Mouse (Mus musculus) embryonic facial prominence, embryonic 14.5 days (tissue): Measurements from ENCODE around the gene Eno4. TPM values are rescaled to one million over a fixed set of nuclear protein-coding genes. Genes with fewer than 3 reads are reported as not detected.

Experiments used
- ATAC-seq: fragments of 200-750 bp; cut with Nextera tagmentation; 2 replicates; pipeline ENCODE4 v1.8.0; 2017; ENCODE audit warnings: low read depth, moderate number of reproducible peaks, moderate TSS enrichment
- DNase-seq: peaks from one replicate; pipeline ENCODE4 v3.0.0-alpha.2; 2015; ENCODE audit warnings: low spot score
- H3K27ac ChIP-seq: fragments of 300-500 bp; sonication (generic); replicated peaks from 2 replicates; pipeline ENCODE4 v1.5.1; 2014; ENCODE audit warnings: low read depth, mild to moderate bottlenecking, low read length, moderate library complexity
- H3K27me3 ChIP-seq: fragments of 300-500 bp; sonication (generic); replicated peaks from 2 replicates; pipeline ENCODE4 v1.6.1; 2014; ENCODE audit warnings: low read length; ENCODE audit not compliant: control insufficient read depth, insufficient read depth
- H3K36me3 ChIP-seq: fragments of 300-500 bp; sonication (generic); 2 replicates; pipeline ENCODE4 v1.6.1; 2014; ENCODE audit warnings: low read length, mixed read lengths; ENCODE audit not compliant: control insufficient read depth, insufficient read depth
- H3K4me1 ChIP-seq: fragments of 300-500 bp; sonication (generic); 2 replicates; pipeline ENCODE4 v1.6.1; 2014; ENCODE audit warnings: antibody characterized with exemption, low read length; ENCODE audit not compliant: control insufficient read depth, insufficient read depth
- H3K4me2 ChIP-seq: fragments of 300-500 bp; sonication (generic); 2 replicates; pipeline ENCODE4 v1.6.1; 2014; ENCODE audit warnings: low read depth, mild to moderate bottlenecking, low read length, moderate library complexity, mixed read lengths
- H3K4me3 ChIP-seq: fragments of 300-500 bp; sonication (generic); 2 replicates; pipeline ENCODE4 v1.5.1; 2014; ENCODE audit warnings: low read depth, mild to moderate bottlenecking, low read length
- H3K9ac ChIP-seq: fragments of 300-500 bp; sonication (generic); 2 replicates; pipeline ENCODE4 v1.6.1; 2014; ENCODE audit warnings: low read depth, mild to moderate bottlenecking, low read length, moderate library complexity, mixed read lengths
- H3K9me3 ChIP-seq: fragments of 300-500 bp; sonication (generic); 2 replicates; pipeline ENCODE4 v1.6.1; 2016; ENCODE audit warnings: low read length; ENCODE audit not compliant: control insufficient read depth
- WGBS: fragments of 180-500 bp; shearing (Covaris S2); extraction: QIAGEN DNeasy Blood & Tissue Kit; methylation state at CpG from one replicate; pipeline ENCODE4 v1.1.7; 2014; 5-methylcytosine and 5-hydroxymethylcytosine counted together
- microRNA-seq: library from miRNA; unstranded; fragments of <30 nt; microRNA quantifications from one replicate; pipeline ENCODE4, GENCODE M21; 2016; ENCODE audit warnings: borderline number of aligned reads
- polyA plus RNA-seq: library from polyadenylated mRNA; unstranded; fragments of >200 nt; fragmentation: Nextera tagmentation; extraction: Ambion mirVana; gene quantifications from 2 replicates; pipeline ENCODE4 v1.2.1, GENCODE M21; 2014

Eno4 gene
- polyA plus RNA-seq, 1 experiment from 2014 or later: 1.1 TPM

DNA sequence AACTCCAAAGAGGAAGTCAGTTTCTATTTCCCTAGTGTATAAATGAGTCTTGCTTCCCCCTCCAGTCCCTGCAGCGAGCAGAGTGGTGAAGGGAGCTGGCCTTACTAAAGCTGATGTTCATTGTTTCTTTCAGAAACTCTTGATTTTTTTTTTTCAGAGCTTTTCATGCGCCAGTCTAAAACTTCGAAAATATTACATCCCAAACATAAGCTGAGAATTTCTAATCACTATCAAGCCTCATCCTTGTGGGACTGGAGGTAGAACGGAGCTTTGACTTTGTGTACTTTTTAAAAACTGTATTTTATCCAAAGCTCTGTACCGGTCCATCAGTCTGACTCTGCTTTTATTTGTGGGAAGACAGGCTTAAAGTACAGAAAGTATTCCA is 36.8 kb downstream of the Eno4 start:
- 0 out of 2 replicates have a peak, but pooled peaks cover 3% of the 10 kb centered on the region for H3K27me3 ChIP-seq
- peaks cover 11% of the 10 kb centered on the region for H3K4me1 ChIP-seq
- no peak for ATAC-seq
- H3K9ac ChIP-seq: no peak overlapping the region
- peak; percentile 18 for DNase-seq
- H3K27ac ChIP-seq: no peak overlapping the region
- H3K36me3 ChIP-seq: no peaks in the 10 kb centered on the region
- H3K4me3 ChIP-seq: peak overlapping the region; percentile 16; the same call in 1 of the 2 replicates
- H3K4me2 ChIP-seq: peak overlapping the region; percentile 39
- no peaks in the 10 kb centered on the region for H3K9me3 ChIP-seq
- WGBS: 58% methylated on average over 5 of the region's 5 CpGs

DNA sequence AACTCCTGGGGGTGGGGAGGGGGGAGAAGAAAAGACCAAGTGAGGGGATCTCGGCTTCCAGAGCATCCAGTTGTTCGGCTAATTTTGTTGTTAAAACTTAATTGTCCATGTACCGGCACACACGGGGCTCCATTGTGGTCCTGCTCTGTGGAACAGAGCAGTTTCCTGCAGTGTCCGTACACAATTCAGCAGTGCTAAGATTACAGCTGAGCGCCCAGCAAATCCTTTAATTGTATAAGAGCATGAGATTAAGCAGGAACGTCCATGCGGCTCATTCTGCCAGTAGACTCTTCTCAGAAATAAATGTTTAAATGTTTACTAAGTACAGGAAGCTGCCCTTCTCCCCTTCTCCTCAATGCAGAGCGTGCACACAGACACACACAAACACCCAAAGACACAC is 38.3 kb downstream of the Eno4 start:
- DNase-seq (peak; percentile 59), ATAC-seq (peak; percentile 27; the same call in 1 of the 2 replicates)
- WGBS: 17% methylated on average over 9 of the region's 9 CpGs
- no peak overlapping the region for H3K4me3 ChIP-seq
- no peak overlapping the region for H3K27ac ChIP-seq
- H3K4me2 ChIP-seq: 0 out of 2 replicates have a peak overlapping the region, but pooled peaks have one; percentile 20
- H3K36me3 ChIP-seq: no peaks in the 10 kb centered on the region
- peaks cover 11% of the 10 kb centered on the region for H3K4me1 ChIP-seq
- no peak overlapping the region for H3K9ac ChIP-seq
- 0 out of 2 replicates have a peak, but pooled peaks cover 3% of the 10 kb centered on the region for H3K27me3 ChIP-seq
- no peaks in the 10 kb centered on the region for H3K9me3 ChIP-seq

DNA sequence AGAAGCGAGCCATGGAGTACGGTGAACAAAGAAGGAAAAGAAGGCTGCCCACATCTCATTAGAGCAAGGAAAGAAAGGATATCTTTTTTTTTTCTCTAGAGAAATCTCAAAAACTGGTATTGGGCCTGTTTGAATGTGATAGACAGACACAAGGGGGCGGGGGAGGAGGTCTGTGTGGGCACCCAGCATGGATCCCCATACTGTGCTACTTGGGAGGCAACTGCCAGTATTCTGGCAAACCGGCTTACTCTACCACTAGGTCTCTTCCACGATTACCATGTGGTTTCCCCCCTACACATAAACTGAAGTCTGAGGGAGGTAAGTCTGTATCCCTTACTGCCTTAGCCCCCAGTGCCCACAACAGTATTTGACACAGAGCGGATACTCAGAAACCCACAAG is 59.6 kb downstream of the Eno4 start:
- Histone ChIP-seq H3K9ac (no peak overlapping the region), H3K4me3 (no peak overlapping the region), H3K27ac (no peak overlapping the region), H3K27me3 (no peaks in the 10 kb centered on the region), H3K9me3 (no peaks in the 10 kb centered on the region), H3K36me3 (no peaks in the 10 kb centered on the region), H3K4me2 (no peak overlapping the region), H3K4me1 (no peaks in the 10 kb centered on the region)
- 89% methylated on average over 6 of the region's 6 CpGs for WGBS
- no peak for DNase-seq
- no peak for ATAC-seq

DNA sequence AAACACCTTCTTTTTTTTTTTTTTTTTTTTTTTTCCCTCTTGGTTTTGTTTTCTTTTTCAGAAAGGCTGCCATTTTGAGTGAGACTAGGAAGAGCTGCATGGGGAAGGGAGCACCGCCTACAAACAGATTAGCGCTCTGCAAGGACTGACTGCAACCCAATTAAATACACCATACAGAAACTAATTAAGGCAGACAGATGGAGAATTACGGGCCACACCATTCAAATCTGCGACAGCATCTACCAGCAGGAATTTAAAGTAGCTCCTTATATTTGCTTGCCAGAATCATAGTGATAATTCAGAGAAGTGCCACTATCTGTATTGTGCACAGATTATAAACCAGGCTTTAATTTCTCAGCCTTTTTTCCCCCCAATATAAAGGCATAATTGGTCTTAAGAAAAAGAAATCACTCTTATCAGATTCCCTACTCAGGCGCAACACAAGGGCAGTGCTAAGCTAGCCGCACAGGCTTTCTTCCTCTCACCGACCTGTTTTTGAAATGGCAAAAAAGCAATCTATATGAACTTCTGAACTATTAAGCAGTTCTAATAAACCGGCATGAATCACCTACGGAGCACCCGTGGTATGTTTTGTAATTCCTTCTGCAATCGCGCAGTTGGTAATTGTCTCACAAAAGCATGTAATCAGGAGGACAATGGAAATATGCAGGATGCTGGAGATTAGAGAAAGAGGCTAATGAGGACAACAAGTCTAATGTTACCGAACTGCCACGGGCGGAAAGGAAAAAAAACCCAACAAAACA is 63.5 kb downstream of the Eno4 start:
- Histone ChIP-seq H3K9ac (no peak overlapping the region), H3K27ac (no peak overlapping the region), H3K9me3 (no peaks in the 10 kb centered on the region), H3K27me3 (no peaks in the 10 kb centered on the region), H3K4me1 (no peaks in the 10 kb centered on the region), H3K4me3 (no peak overlapping the region), H3K4me2 (no peak overlapping the region), H3K36me3 (no peaks in the 10 kb centered on the region)
- ATAC-seq (no peak; the same call in 1 of the 2 replicates), DNase-seq (peak; percentile 33)
- WGBS: 65% methylated on average over 15 of the region's 15 CpGs

DNA sequence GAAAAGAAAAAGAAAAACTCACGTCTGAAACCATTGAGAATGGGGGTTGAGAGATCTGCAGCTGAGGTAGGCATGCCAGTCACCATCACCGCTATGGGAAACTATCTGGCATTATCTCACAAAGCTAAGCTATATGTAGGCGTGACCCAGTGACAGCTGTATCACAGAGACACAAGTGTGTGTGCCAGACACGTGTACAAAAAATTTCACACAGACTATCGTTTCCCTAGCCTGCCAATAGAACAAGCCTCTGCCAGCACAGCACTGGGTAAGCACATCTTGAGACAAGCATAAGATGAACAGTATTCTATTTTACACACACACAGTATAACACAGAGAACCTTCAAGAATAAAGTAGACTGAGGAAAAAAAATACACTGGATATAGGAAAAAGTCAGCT is 67.6 kb downstream of the Eno4 start:
- H3K4me1 ChIP-seq: no peaks in the 10 kb centered on the region
- no peaks in the 10 kb centered on the region for H3K27me3 ChIP-seq
- H3K9ac ChIP-seq: no peak overlapping the region
- no peaks in the 10 kb centered on the region for H3K9me3 ChIP-seq
- peak; percentile 25 for DNase-seq
- no peak overlapping the region for H3K4me2 ChIP-seq
- H3K27ac ChIP-seq: no peak overlapping the region
- WGBS: 75% methylated on average over 5 of the region's 5 CpGs
- no peaks in the 10 kb centered on the region for H3K36me3 ChIP-seq
- no peak overlapping the region for H3K4me3 ChIP-seq
- ATAC-seq: no peak

Small RNAs within 50 kb of the gene (microRNA-seq; reads per million reads assigned to microRNA genes)
- 1.8 reads per million, percentile 5 among the genes with 10 or more reads in this experiment for gene Mir3086

Other genes starting within 250 kb of the Eno4 start
- not detected in 2 replicates for gene Pnliprp1, start 214.5 kb upstream of the Eno4 start, polyA plus RNA-seq
- gene Pnliprp2, start 183.7 kb upstream of the Eno4 start, polyA plus RNA-seq: not detected in 2 replicates
- not detected in 2 replicates for gene 1700019N19Rik, start 149.0 kb upstream of the Eno4 start, polyA plus RNA-seq
- 5.8 and 7.0 TPM in 2 replicates for gene Hspa12a, start 229 bp downstream of the Eno4 start, polyA plus RNA-seq
- gene Shtn1, start 132.7 kb downstream of the Eno4 start, polyA plus RNA-seq: 6.9 and 7.0 TPM in 2 replicates
- 0.26 TPM in 1 of 2 replicates, not detected in the other for gene Vax1, start 226.6 kb downstream of the Eno4 start, polyA plus RNA-seq